Mouse (Mus musculus): ENCODE measurements at regions not wholly inside any gene's neighbourhood (a gene's known extent, or its start where the extent isn't known, plus 50 kb on each side); places are given as distances from the start of the nearest gene placed in this dataset.
A peak's percentile ranks its signal among the peaks of the same experiment; 100 is the strongest.

DNA sequence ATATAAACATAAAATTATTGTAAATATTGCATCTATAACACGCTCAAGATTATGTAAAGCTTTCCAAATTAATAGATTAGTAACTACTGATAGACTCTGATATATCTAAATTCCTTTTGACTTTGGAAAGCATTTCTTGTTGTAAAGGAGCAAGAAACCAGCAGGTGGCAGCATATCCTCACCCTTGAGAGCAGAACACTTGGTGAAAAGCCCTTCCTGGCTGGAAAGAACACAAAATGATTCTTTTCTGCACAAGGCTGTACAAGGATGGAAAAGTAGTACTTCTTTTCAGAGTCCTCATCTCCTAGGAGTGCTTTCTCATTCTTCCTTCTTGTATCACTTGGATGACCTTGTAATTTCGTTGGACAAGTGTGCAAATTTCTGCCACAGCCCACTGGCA, 75.6 kb upstream of the Reg3g start:
- TF ChIP-seq CHD2 (IDR thresholded peaks at IDR 0.05; ENCODE audit: low read depth, low read length) = no peak
- peak; percentile 75; the same call in 1 of the 2 replicates for TF ChIP-seq ZC3H11A (IDR thresholded peaks at IDR 0.05; ENCODE audit: borderline replicate concordance, low read depth, low read length)
- TF ChIP-seq ZNF384 (IDR thresholded peaks at IDR 0.05; ENCODE audit: low read depth, low read length) = no peak
- TF ChIP-seq MAFK (IDR thresholded peaks at IDR 0.05; ENCODE audit: insufficient read depth, low read depth, low read length) = no peak
- TF ChIP-seq HCFC1 (IDR thresholded peaks at IDR 0.05; ENCODE audit: borderline replicate concordance, insufficient read depth, low read length) = no peak
